Mouse (Mus musculus) olfactory bulb, adult 2 months (tissue): Measurements from ENCODE around the gene Tmem214.

Experiments used
- CTCF ChIP-seq: fragments of 200-500 bp; IDR thresholded peaks from 2 replicates; pipeline ENCODE4 v1.5.1; 2012; ENCODE audit warnings: low read depth, mild to moderate bottlenecking, low read length, moderate library complexity; ENCODE audit not compliant: insufficient read depth
- POLR2A ChIP-seq: fragments of 200-500 bp; IDR thresholded peaks from 2 replicates; pipeline ENCODE4 v1.6.1; 2012; ENCODE audit warnings: mild to moderate bottlenecking, low read depth, low read length, moderate library complexity; ENCODE audit not compliant: insufficient read depth

GRCm38 (mm10) chr5:30866871-30867270 is 941 bp upstream of the Tmem214 start:
- TF ChIP-seq CTCF (no peak), POLR2A (no peak)
